Mouse (Mus musculus): ENCODE measurements around the gene Gal3st2b. TPM values are rescaled to one million over a fixed set of nuclear protein-coding genes. Genes with fewer than 3 reads are reported as not detected.
"Not testable (repeated sequence)": the region's sequence is repeated elsewhere in the genome, so short reads cannot be mapped to it uniquely, and the experiment has no call there.

Gene Gal3st2b
- total RNA-seq (2022): under 1 TPM in 2 of 4 experiments, not detected in 2; 0.12 to 0.16 TPM

DNA sequence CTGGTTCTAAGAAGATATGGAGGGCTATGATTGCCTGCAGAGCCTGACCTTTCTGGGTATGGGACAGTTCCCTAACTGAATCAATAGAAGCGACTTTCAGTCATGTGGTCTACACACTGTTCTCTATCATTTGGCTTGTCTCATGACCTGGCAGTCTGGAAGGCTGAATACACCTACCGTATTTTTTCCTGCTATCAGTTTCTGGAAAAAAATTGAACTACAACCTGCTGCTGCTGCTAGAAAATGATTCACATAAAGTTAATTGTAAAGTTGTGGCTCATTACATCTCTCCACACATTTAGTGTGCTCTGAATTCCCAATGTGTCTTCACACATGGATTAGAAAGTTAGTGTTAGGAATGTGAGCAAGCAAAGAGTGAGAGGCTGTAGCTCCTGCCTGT, at the start of gene Gal3st2b:
Gal3st2b (plus strand) TSS at position 301 of the 400 bp plus-strand sequence.
- DNase-seq (ENCODE audit: low spot score in 2 of 2): not testable (repeated sequence)

DNA sequence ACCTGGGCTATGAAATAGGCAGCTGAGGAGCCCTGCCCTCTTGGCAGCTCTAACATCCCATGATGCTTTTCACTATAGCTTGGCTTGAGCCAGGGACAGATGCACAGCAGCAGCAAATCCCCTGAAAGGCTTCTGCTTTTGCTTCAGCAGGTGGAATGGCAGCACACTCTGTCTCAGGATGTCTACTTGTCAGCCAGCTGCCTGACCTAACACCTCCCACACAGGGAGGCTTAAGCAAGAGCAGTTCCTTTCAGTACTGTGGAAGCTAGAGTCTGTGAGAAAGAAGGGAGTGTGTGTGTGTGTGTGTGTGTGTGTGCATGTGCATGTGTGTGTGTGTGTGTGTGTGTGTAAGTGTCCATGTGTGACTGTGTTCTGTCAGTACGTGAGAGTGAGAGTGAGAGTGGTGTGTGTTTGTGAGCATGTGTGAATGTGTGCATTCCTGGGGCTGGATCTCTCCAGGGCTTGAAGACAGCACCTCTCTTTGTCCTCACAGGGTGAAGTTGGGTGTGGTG, 46.5 kb upstream of the Gal3st2b start:
- DNase-seq (ENCODE audit: low spot score in 2 of 2): not testable (repeated sequence)

- not testable (repeated sequence) for DNase-seq (ENCODE audit: low spot score in 2 of 2)
These were observed 43.7 kb upstream of the Gal3st2b start for GRCm38 (mm10) chr1:93874405-93874804.

DNA sequence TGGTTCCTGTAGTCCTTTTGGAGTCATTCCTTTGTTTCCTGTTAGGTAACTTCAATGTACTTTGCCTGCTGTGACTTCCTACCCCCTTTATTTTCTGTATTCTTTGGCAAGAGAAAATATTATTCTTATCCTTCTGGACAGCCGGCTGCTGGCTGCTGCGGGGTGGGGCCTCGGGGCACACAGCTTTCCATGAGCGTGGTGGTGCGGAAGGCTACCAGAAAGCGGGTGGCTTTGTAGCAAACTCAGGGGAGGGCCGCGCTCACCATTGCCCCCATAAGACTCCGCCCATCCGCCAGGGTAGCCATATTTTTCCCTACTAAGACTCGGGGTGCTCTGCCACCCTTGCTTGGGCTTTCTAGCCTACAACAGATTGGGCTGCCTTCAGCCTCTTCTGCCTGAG, 36.3 kb upstream of the Gal3st2b start:
- DNase-seq (ENCODE audit: low spot score in 2 of 2): not testable (repeated sequence)

- not testable (repeated sequence) for DNase-seq (ENCODE audit: low spot score in 2 of 2)
These were observed 27.2 kb upstream of the Gal3st2b start for GRCm38 (mm10) chr1:93890936-93891335.

GRCm38 (mm10) chr1:93897395-93897794, 20.7 kb upstream of the Gal3st2b start:
- DNase-seq (ENCODE audit: low spot score in 2 of 2): not testable (repeated sequence)

DNA sequence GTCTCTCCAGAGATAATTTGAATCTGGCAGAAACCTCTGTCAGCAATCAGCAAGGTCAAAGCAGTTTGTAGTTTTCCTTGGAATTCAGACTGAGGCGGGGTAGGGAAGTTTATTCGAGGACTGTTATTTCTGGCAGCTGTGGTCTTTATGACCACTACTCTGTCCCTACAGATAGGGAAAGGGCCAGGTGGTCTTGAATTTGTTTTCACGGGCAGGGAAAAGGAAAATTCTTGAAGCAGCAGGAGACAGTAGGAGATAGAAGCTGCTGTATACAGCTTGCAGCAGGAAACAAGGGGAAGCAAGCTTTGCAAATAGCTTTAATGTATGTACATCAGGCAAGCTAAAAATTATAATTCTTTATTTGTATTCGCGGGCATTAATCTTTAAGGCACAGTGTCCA, 16.8 kb upstream of the Gal3st2b start:
- DNase-seq (ENCODE audit: low spot score in 2 of 2): not testable (repeated sequence)

GRCm38 (mm10) chr1:93906690-93907089, 11.4 kb upstream of the Gal3st2b start:
- not testable (repeated sequence) for DNase-seq (ENCODE audit: low spot score in 2 of 2)

DNA sequence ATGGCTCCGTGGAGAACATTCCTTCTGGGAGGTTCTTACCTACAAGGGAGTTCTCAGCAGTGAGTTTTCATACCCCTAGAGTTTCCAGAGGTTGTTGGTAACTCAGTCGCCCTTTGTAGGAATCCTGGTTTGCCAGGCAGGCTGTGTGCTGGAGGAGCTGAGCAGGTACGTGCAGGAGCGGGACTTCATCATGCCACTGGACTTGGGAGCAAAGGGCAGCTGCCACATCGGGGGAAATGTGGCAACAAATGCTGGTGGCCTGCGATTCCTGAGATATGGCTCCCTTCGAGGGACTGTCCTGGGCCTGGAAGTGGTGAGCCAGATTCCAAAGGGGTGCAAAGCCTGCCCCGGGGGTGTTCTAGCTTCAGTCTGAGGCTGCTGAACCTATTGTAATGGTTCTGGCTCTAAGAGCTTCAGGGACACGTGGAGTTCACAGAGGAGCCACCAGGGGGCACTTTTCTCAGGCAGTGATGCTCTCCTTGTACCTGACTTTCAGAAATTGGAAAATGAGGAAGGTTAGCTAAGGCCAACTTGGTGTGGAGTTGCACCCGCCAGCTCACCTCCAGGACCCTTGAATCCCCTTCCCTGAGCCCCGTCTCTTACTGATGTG, 9.0 kb upstream of the Gal3st2b start:
- not testable (repeated sequence) for DNase-seq (ENCODE audit: low spot score in 2 of 2)

- DNase-seq (ENCODE audit: low spot score in 2 of 2): not testable (repeated sequence)
These were observed 6.2 kb upstream of the Gal3st2b start for GRCm38 (mm10) chr1:93911877-93912276.

DNA sequence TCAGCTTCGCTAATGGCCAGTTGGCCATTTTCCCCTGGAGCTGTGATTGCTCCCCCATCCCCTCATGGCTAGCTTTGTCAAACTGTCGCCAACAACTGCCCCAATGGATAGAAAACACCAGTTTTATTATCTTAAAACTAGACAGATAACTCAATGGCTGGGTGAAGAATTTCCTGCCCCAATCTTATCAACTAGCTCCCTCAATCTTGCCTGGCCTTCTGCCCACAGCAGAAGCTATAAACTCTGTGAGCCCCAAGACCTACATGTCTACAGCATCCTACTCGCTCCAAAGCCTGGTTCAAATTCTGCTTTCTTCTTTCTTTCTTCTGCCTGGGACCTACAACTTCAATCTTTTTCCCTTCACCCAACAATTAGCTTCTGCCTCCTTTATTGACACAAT, 951 bp upstream of the Gal3st2b start:
- not testable (repeated sequence) for DNase-seq (ENCODE audit: low spot score in 2 of 2)

DNA sequence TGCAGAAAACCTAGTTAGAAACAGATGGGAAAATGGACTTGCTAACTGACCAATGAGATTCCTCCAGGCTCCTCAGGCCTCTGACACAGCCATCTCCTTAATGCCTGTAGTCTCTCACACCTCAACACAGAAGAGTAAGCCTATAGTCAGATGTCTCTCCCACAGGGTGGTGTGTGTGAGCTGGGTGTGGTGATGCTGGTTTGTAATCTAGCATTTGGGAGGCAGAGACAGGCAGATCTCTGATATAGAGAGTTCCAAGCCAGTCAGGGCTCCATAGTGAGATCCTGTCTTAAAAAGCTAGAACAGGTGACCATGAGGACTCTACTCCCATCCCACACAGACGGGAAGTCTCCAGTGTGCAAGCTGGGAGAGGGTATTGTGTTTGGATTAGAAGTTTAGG, 664 bp downstream of the Gal3st2b start:
- DNase-seq (ENCODE audit: low spot score in 2 of 2): not testable (repeated sequence)

DNA sequence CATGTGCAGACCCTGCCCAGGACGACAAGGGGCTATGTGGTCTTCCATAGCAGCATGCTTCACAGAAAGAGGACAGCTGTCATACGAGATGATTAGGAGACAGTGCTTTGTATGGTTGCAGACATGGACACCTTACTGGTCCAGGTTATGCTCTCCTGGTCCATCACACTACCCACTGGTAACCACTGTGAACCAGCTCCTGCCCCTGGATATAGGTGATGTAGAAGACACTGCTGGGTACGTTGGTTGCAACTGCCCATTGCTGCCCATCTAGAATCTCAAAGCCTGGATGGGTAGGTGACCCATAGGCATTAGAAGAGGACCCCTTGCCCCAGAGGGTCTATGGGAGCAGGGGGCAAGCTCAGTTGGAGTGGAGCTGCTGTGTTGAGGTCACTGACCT, 1.2 kb downstream of the Gal3st2b start:
- DNase-seq (ENCODE audit: low spot score in 2 of 2): not testable (repeated sequence)

DNA sequence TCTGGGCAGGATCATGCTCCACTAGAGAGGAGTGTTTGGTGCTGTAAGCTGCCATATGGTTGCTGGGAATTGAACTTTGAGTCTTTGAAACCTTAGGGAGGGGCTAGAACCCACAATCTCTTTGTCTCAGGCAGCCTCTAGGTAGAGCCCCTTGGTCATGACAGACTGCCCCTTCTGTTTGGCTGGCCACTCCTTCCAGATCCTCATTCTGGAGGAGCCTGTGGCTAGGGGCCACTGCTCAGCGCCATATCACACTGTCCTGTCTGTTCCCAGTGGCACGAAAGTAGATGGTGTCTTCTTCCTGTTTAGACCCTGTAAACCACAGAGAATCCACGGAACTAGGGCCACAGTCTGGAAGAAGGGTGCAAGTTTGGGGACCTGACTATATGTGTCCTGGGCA, 4.5 kb downstream of the Gal3st2b start:
- DNase-seq (ENCODE audit: low spot score in 2 of 2): not testable (repeated sequence)

DNA sequence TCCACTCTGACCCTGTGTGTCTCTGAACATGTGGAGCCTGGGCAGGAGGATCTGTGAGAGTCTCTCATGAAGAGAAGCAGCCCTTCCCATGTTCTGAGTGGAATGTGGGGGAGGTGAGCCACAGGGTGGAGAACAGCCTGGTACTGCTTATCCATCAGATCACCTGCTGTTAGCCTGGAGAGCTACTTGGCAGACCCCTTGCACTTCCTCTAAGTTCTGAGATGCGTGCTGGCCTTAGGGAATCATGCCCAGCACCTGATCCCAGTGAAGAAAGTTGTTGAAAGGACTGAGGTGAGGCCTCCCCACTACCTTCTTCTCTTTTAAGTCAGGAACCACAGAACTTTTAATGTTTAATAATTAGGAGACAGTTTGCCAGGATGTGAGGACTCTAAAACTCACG, 5.0 kb downstream of the Gal3st2b start:
- not testable (repeated sequence) for DNase-seq (ENCODE audit: low spot score in 2 of 2)

DNA sequence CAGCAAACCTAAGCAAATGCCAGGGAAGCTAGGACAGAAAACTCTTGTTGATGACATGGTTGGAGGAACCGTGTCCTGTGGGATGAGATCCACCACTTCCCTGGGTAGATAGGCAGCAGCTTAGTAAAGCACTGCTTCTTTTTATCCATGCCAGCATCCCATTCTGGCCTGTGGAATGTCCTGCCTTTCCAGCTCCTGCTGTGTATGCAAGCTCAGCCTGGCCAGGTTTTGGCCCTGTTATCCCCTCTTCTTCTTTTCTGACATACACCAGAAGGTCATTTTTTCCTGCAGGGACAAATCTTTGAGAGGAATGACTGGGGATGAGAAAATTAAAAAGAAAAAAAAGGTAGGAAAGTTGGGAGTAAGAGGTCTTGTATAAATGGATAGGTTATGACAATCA, 17.3 kb downstream of the Gal3st2b start:
- DNase-seq (ENCODE audit: low spot score in 2 of 2): not testable (repeated sequence)

DNA sequence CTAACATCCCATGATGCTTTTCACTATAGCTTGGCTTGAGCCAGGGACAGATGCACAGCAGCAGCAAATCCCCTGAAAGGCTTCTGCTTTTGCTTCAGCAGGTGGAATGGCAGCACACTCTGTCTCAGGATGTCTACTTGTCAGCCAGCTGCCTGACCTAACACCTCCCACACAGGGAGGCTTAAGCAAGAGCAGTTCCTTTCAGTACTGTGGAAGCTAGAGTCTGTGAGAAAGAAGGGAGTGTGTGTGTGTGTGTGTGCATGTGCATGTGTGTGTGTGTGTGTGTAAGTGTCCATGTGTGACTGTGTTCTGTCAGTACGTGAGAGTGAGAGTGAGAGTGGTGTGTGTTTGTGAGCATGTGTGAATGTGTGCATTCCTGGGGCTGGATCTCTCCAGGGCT, 19.7 kb downstream of the Gal3st2b start:
- not testable (repeated sequence) for DNase-seq (ENCODE audit: low spot score in 2 of 2)

- not testable (repeated sequence) for DNase-seq (ENCODE audit: low spot score in 2 of 2)
These were observed 20.3 kb downstream of the Gal3st2b start for GRCm38 (mm10) chr1:93938415-93938814.

- not testable (repeated sequence) for DNase-seq (ENCODE audit: low spot score in 2 of 2)
These were observed 31.0 kb downstream of the Gal3st2b start for GRCm38 (mm10) chr1:93949087-93949486.

GRCm38 (mm10) chr1:93966489-93966888, 48.4 kb downstream of the Gal3st2b start:
- not testable (repeated sequence) for DNase-seq (ENCODE audit: low spot score in 2 of 2)

- not testable (repeated sequence) for DNase-seq (ENCODE audit: low spot score in 2 of 2)
These were observed 52.3 kb downstream of the Gal3st2b start for GRCm38 (mm10) chr1:93970380-93970779.

- not testable (repeated sequence) for DNase-seq (ENCODE audit: low spot score in 2 of 2)
These were observed 52.7 kb downstream of the Gal3st2b start for GRCm38 (mm10) chr1:93970797-93971196.

- DNase-seq (ENCODE audit: low spot score in 2 of 2): not testable (repeated sequence)
These were observed 57.7 kb downstream of the Gal3st2b start for GRCm38 (mm10) chr1:93975764-93976163.

Measured in gastrocnemius, adult 8-10 months (tissue).